Mouse (Mus musculus) liver, embryonic 12.5 days (tissue): ENCODE measurements around the gene Ildr1. TPM values are rescaled to one million over a fixed set of nuclear protein-coding genes. Genes with fewer than 3 reads are reported as not detected.

ENCODE experiments used
- ATAC-seq: fragments of 200-750 bp; cut with Nextera tagmentation; 2 replicates; pipeline ENCODE4 v1.8.0; 2017; ENCODE audit warnings: moderate number of reproducible peaks, mild to moderate bottlenecking, moderate library complexity
- H3K27ac ChIP-seq: fragments of 300-500 bp; sonication (generic); 2 replicates; pipeline ENCODE4 v1.5.1; 2016; ENCODE audit warnings: mild to moderate bottlenecking
- H3K27me3 ChIP-seq: fragments of 300-500 bp; sonication (generic); replicated peaks from 2 replicates; pipeline ENCODE4 v1.6.1; 2016; ENCODE audit warnings: mild to moderate bottlenecking, moderate library complexity
- H3K36me3 ChIP-seq: fragments of 300-500 bp; sonication (generic); 2 replicates; pipeline ENCODE4 v1.6.1; 2016; ENCODE audit warnings: mild to moderate bottlenecking, moderate library complexity
- H3K4me1 ChIP-seq: fragments of 300-500 bp; sonication (generic); 2 replicates; pipeline ENCODE4 v1.6.1; 2016
- H3K4me2 ChIP-seq: fragments of 300-500 bp; sonication (generic); 2 replicates; pipeline ENCODE4 v1.6.1; 2016; ENCODE audit warnings: mild to moderate bottlenecking, moderate library complexity
- H3K4me3 ChIP-seq: fragments of 300-500 bp; sonication (generic); 2 replicates; pipeline ENCODE4 v1.5.1; 2016; ENCODE audit warnings: mild to moderate bottlenecking, moderate library complexity
- H3K9ac ChIP-seq: fragments of 300-500 bp; sonication (generic); 2 replicates; pipeline ENCODE4 v1.6.1; 2016; ENCODE audit warnings: mild to moderate bottlenecking, moderate library complexity
- H3K9me3 ChIP-seq: fragments of 300-500 bp; sonication (generic); replicated peaks from 2 replicates; pipeline ENCODE4 v1.6.1; 2016; ENCODE audit warnings: mild to moderate bottlenecking, moderate library complexity
- WGBS: fragments of 180-500 bp; shearing (Covaris S2); methylation state at CpG from one replicate; pipeline ENCODE4 v1.1.7; 2016; ENCODE audit not compliant: insufficient replicate concordance; 5-methylcytosine and 5-hydroxymethylcytosine counted together
- polyA plus RNA-seq: library from polyadenylated mRNA; unstranded; fragments of >200 nt; fragmentation: Nextera tagmentation; extraction: Ambion mirVana; gene quantifications from 2 replicates; pipeline ENCODE4 v1.2.1, GENCODE M21; 2016

Gene Ildr1
- polyA plus RNA-seq, result 0.05 TPM in 2 replicates

DNA sequence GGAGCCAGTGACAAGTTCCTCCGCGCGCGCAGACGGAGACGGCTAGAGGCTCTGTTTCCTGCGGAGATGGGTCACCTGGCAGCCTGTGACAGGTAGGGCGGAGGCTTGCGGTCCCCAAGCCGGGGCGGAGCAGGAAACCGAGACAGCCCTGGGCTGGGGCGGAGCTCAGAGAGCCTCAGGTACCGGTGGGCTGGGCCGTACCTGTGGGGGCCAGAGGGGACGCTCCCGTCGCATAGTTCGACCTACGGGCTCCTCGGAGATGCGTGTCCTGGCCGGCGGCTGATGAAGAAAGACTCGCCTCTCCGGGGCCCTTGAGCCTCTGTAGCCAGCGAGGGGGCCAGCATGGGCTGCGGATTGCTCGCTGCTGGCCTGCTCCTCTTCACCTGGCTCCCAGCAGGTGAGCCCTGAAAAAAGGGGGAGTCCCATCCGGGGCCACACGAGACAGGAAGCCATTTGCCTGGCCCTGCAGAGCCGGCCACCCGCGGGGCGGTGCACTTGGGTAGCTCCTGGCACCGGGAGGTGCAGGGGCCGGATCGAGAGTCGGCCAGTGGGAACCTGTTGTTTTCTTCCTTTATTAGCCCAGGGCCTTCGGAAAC, at the start of gene Ildr1:
Gene Ildr1 (plus strand): TSS at position 161 of the 596 bp plus-strand sequence.
- Histone ChIP-seq H3K27me3 (peaks cover 38% of the 10 kb centered on the region), H3K4me2 (peak within 1 kb of the TSS; percentile 57), H3K9ac (no peak within 1 kb of the TSS), H3K36me3 (no peaks in the 10 kb centered on the region), H3K27ac (no peak within 1 kb of the TSS), H3K4me3 (peak within 1 kb of the TSS; percentile 37), H3K4me1 (no peaks in the 10 kb centered on the region), H3K9me3 (no peaks in the 10 kb centered on the region)
- WGBS, result 8% methylated on average over 34 of the region's 40 CpGs
- no peak for ATAC-seq

- Histone ChIP-seq H3K4me3 (no peak overlapping the region), H3K4me1 (no peaks in the 10 kb centered on the region), H3K9me3 (no peaks in the 10 kb centered on the region), H3K27ac (no peak overlapping the region), H3K4me2 (no peak overlapping the region), H3K36me3 (no peaks in the 10 kb centered on the region), H3K9ac (no peak overlapping the region), H3K27me3 (no peaks in the 10 kb centered on the region)
- WGBS, result 58% methylated on average over 6 of the region's 6 CpGs
- no peak for ATAC-seq
These were observed 48.7 kb upstream of the Ildr1 start for GRCm38 (mm10) chr16:36645124-36645523.

- Histone ChIP-seq H3K4me1 (no peaks in the 10 kb centered on the region), H3K9ac (no peak overlapping the region), H3K4me3 (no peak overlapping the region), H3K9me3 (no peaks in the 10 kb centered on the region), H3K27me3 (no peaks in the 10 kb centered on the region), H3K4me2 (no peak overlapping the region), H3K36me3 (no peaks in the 10 kb centered on the region), H3K27ac (no peak overlapping the region)
- WGBS, result 52% methylated on average over 3 of the region's 3 CpGs
- no peak for ATAC-seq
These were observed 44.5 kb upstream of the Ildr1 start for GRCm38 (mm10) chr16:36649304-36649703.

- Histone ChIP-seq H3K4me3 (no peak overlapping the region), H3K36me3 (no peaks in the 10 kb centered on the region), H3K9ac (no peak overlapping the region), H3K4me1 (no peaks in the 10 kb centered on the region), H3K27me3 (no peaks in the 10 kb centered on the region), H3K27ac (no peak overlapping the region), H3K9me3 (no peaks in the 10 kb centered on the region), H3K4me2 (no peak overlapping the region)
- ATAC-seq, result no peak
- 64% methylated on average over 4 of the region's 4 CpGs for WGBS
These were observed 43.3 kb upstream of the Ildr1 start for GRCm38 (mm10) chr16:36650511-36650910.

- H3K4me1 ChIP-seq, result no peaks in the 10 kb centered on the region
- H3K4me3 ChIP-seq, result no peak overlapping the region
- no peak overlapping the region for H3K27ac ChIP-seq
- ATAC-seq, result no peak
- H3K9me3 ChIP-seq, result no peaks in the 10 kb centered on the region
- H3K27me3 ChIP-seq, result no peaks in the 10 kb centered on the region
- no peak overlapping the region for H3K9ac ChIP-seq
- no peak overlapping the region for H3K4me2 ChIP-seq
- 63% methylated on average over 6 of the region's 6 CpGs for WGBS
- no peaks in the 10 kb centered on the region for H3K36me3 ChIP-seq
These were observed 42.5 kb upstream of the Ildr1 start for GRCm38 (mm10) chr16:36651174-36651766.

DNA sequence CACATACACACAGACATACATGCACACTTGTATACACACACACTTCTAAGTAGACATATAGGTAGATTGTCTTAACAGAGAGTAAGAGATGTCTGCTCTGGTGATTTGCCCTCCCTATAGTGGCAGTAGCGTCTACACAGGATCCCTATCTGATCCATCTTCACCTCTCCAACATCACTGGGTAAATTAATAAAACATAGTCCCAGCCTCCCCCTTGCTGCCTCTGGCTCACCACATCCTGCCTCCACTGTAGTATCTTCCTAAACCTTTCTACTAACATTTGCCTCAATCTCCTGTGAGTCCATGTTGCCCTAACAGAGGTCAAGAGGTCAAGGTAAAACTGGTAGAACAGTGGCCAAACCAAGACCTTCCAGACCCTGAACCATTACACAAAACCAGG, 38.6 kb upstream of the Ildr1 start:
- no peak overlapping the region for H3K9ac ChIP-seq
- ATAC-seq, result no peak
- no peak overlapping the region for H3K4me3 ChIP-seq
- H3K9me3 ChIP-seq, result no peaks in the 10 kb centered on the region
- H3K4me2 ChIP-seq, result no peak overlapping the region
- no peaks in the 10 kb centered on the region for H3K36me3 ChIP-seq
- no peak overlapping the region for H3K27ac ChIP-seq
- no peaks in the 10 kb centered on the region for H3K27me3 ChIP-seq
- H3K4me1 ChIP-seq, result no peaks in the 10 kb centered on the region
- 64% methylated on average over 1 of the region's 1 CpGs for WGBS

DNA sequence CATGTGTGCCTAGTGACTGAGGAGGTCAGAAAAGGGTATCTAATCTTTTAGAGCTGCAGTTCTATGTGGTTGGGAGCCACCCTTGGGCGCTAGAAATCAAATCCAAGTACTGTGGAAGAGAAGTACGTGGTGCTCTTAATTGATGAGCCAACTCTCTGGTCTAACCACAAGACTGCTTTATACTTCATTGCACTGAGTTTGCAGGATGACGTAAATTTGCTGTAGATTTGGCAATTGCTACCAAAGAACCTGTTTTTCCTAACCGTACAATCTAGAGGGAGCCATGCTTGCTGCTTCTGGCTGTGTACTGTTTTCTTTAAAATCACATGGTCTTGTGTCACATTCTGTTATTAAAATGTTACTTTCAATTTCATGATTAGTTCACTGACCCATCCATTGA, 37.9 kb upstream of the Ildr1 start:
- Histone ChIP-seq H3K9me3 (no peaks in the 10 kb centered on the region), H3K9ac (no peak overlapping the region), H3K36me3 (no peaks in the 10 kb centered on the region), H3K27ac (no peak overlapping the region), H3K4me3 (no peak overlapping the region), H3K27me3 (no peaks in the 10 kb centered on the region), H3K4me2 (no peak overlapping the region), H3K4me1 (no peaks in the 10 kb centered on the region)
- 62% methylated on average over 4 of the region's 4 CpGs for WGBS
- ATAC-seq, result no peak

GRCm38 (mm10) chr16:36661330-36661729, 32.4 kb upstream of the Ildr1 start:
- Histone ChIP-seq H3K4me1 (no peaks in the 10 kb centered on the region), H3K4me3 (no peak overlapping the region), H3K9ac (no peak overlapping the region), H3K27me3 (no peaks in the 10 kb centered on the region), H3K4me2 (no peak overlapping the region), H3K9me3 (no peaks in the 10 kb centered on the region), H3K27ac (no peak overlapping the region), H3K36me3 (no peaks in the 10 kb centered on the region)
- 70% methylated on average over 10 of the region's 10 CpGs for WGBS
- ATAC-seq, result no peak

- no peak for ATAC-seq
- 60% methylated on average over 5 of the region's 5 CpGs for WGBS
These were observed 30.3 kb upstream of the Ildr1 start for GRCm38 (mm10) chr16:36663484-36663883.

GRCm38 (mm10) chr16:36665782-36666181, 28.0 kb upstream of the Ildr1 start, which contains the start of gene Cd86:
Gene Cd86, minus strand, starts transcription at chr16:36666081.
- 0 out of 2 replicates have a peak within 1 kb of the TSS, but pooled peaks have one; percentile 22 for H3K4me2 ChIP-seq
- WGBS, result 18% methylated on average over 13 of the region's 13 CpGs
- no peak for ATAC-seq

More at GRCm38 (mm10) chr16:36663484-36663883, 30.3 kb upstream of the Ildr1 start:
- Histone ChIP-seq H3K27ac (no peak overlapping the region), H3K36me3 (no peaks in the 10 kb centered on the region), H3K9ac (no peak overlapping the region), H3K27me3 (no peaks in the 10 kb centered on the region), H3K9me3 (no peaks in the 10 kb centered on the region), H3K4me3 (no peak overlapping the region), H3K4me1 (no peaks in the 10 kb centered on the region), H3K4me2 (no peak overlapping the region)

DNA sequence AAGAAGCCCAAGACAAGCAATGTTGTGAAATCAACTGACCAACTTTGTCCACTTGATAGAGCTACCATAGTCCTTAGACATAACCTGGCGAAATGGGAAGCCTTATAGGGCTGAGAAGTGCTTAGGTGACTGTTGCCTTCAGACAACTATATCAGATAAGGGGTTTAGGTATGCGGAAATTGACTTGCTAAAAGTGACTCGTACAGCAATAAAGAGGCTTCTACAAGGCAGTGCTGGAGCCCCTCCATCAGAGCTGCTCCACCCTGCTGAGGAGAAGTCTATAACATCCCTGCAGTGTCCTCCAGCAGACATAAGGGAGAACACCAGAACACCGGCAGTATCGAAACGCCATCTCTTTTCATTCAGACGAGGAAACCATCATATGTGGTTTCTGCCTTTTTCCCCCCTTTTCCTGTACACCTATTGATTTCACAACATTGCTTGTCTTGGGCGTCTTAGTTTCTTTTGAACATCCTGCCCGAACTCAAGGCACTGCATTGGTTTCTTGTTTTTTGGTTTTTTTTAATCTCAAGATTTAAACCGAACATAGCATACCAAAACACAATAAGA, 27.2 kb upstream of the Ildr1 start:
- WGBS, result 33% methylated on average over 10 of the region's 10 CpGs
- no peaks in the 10 kb centered on the region for H3K27me3 ChIP-seq
- no peak overlapping the region for H3K4me2 ChIP-seq
- no peaks in the 10 kb centered on the region for H3K36me3 ChIP-seq
- no peak overlapping the region for H3K9ac ChIP-seq
- H3K9me3 ChIP-seq, result no peaks in the 10 kb centered on the region
- no peak for ATAC-seq
- no peaks in the 10 kb centered on the region for H3K4me1 ChIP-seq
- H3K27ac ChIP-seq, result no peak overlapping the region
- H3K4me3 ChIP-seq, result no peak overlapping the region

More at GRCm38 (mm10) chr16:36665782-36666181, 28.0 kb upstream of the Ildr1 start, which contains the start of gene Cd86:
- no peaks in the 10 kb centered on the region for H3K4me1 ChIP-seq
- no peak within 1 kb of the TSS for H3K27ac ChIP-seq
- H3K27me3 ChIP-seq, result no peaks in the 10 kb centered on the region
- no peaks in the 10 kb centered on the region for H3K9me3 ChIP-seq
- H3K9ac ChIP-seq, result no peak within 1 kb of the TSS
- H3K4me3 ChIP-seq, result no peak within 1 kb of the TSS
- H3K36me3 ChIP-seq, result no peaks in the 10 kb centered on the region

DNA sequence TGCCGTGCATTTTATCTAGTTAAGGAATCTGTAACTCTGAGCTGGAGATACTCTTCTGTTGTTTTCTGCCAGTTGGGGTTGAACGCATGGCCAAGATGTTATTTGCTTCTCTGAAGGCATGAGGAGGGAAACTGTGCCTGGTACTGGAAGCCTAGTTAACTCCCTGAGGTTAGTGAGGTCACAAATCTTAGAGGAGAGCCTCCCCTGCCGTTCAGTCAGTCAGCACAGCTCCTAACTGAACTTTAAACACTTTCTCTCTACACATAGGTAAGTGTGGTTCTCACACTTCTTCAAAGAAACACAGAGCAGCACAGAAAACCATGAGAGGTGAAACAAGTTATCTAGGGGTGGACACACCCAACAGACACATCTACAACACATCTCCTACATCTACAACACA, 23.2 kb upstream of the Ildr1 start:
- Histone ChIP-seq H3K27me3 (no peaks in the 10 kb centered on the region), H3K36me3 (no peaks in the 10 kb centered on the region), H3K9ac (no peak overlapping the region), H3K4me2 (no peak overlapping the region), H3K4me1 (no peaks in the 10 kb centered on the region), H3K4me3 (no peak overlapping the region), H3K27ac (no peak overlapping the region), H3K9me3 (no peaks in the 10 kb centered on the region)
- 67% methylated on average over 3 of the region's 3 CpGs for WGBS
- no peak for ATAC-seq
